Mouse (Mus musculus) thymus, adult 2 months (tissue): ENCODE measurements around the gene Hs6st3.

Experiments used
- CTCF ChIP-seq: fragments of 200-500 bp; IDR thresholded peaks from 2 replicates; pipeline ENCODE4 v1.5.1; 2012; ENCODE audit warnings: mild to moderate bottlenecking, control low read depth, low read length, moderate library complexity, borderline replicate concordance; ENCODE audit not compliant: control insufficient read depth, poor library complexity, insufficient read depth; ENCODE audit errors: extremely low read depth
- POLR2A ChIP-seq: fragments of 200-500 bp; IDR thresholded peaks from 2 replicates; pipeline ENCODE4 v1.6.1; 2012; ENCODE audit warnings: mild to moderate bottlenecking, low read length, control low read depth, moderate library complexity; ENCODE audit not compliant: control insufficient read depth, poor library complexity, insufficient read depth; ENCODE audit errors: extremely low read depth

DNA sequence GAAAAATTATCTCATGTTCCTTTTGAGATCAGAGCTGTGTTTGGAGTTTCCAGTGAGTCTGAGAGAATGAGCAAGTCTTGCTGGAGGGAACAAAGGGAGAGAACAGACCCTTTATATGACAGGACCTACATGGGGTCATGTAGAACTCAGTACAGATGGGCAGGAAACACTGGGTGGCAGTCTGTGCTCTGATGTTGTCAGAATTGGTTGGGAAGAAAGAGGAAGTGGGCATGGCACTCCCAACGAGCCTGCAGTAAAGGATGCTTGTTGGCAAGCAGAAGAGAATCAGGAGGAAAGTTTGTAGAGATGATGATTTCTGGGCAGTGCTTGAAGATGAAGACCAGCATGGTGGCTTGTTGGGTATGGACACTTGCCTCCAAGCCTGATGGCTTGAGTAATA lies 151.5 kb downstream of the Hs6st3 start:
- no peak for TF ChIP-seq CTCF
- TF ChIP-seq POLR2A, result no peak
